Mouse (Mus musculus): ENCODE results near the gene Tbc1d25. TPM values are rescaled to one million over a fixed set of nuclear protein-coding genes. Genes with fewer than 3 reads are reported as not detected.

Gene Tbc1d25
- 4.8 and 5.3 TPM in 2 replicates for polyA plus RNA-seq (2012)

GRCm38 (mm10) chrX:8175504-8176385, at the start of gene Tbc1d25:
TSS of gene Tbc1d25 (minus strand) at chrX:8176181.

GRCm38 (mm10) chrX:8206015-8206693, 30.2 kb upstream of the Tbc1d25 start, which contains the start of gene Porcn:
TSS of gene Porcn (minus strand) at chrX:8206525.

GRCm38 (mm10) chrX:8193419-8193723, 17.4 kb upstream of the Tbc1d25 start, which contains the start of gene Ebp:
TSS of gene Ebp (minus strand) at chrX:8193512.

GRCm38 (mm10) chrX:8145153-8145991, 30.6 kb downstream of the Tbc1d25 start, which contains the start of gene Rbm3:
TSS of gene Rbm3 (minus strand) at chrX:8145880.

GRCm38 (mm10) chrX:8132017-8132976, 43.7 kb downstream of the Tbc1d25 start, which contains the start of gene Wdr13:
TSS of gene Wdr13 (minus strand) at chrX:8132892.

Other genes starting within 250 kb of the Tbc1d25 start
- not detected in 2 replicates for gene Eras, start 247.6 kb downstream of the Tbc1d25 start, polyA plus RNA-seq (2012)
- gene Hdac6, start 228.3 kb downstream of the Tbc1d25 start, polyA plus RNA-seq (2012), result 8.0 and 10.3 TPM in 2 replicates
- 28.0 and 45.7 TPM in 2 replicates for gene Gata1, start 198.1 kb downstream of the Tbc1d25 start, polyA plus RNA-seq (2012)
- gene Glod5, start 157.7 kb downstream of the Tbc1d25 start, polyA plus RNA-seq (2012), result not detected in 2 replicates
- gene Suv39h1, start 101.4 kb downstream of the Tbc1d25 start, polyA plus RNA-seq (2012), result 20.0 and 21.1 TPM in 2 replicates
- 231 and 266 TPM in 2 replicates for gene Was, start 85.7 kb downstream of the Tbc1d25 start, polyA plus RNA-seq (2012)
- 36.2 and 54.9 TPM in 2 replicates for gene Wdr13, start 43.3 kb downstream of the Tbc1d25 start, polyA plus RNA-seq (2012)
- 148 and 243 TPM in 2 replicates for gene Rbm3, start 30.3 kb downstream of the Tbc1d25 start, polyA plus RNA-seq (2012)
- 4.6 and 5.8 TPM in 2 replicates for gene Ebp, start 17.3 kb upstream of the Tbc1d25 start, polyA plus RNA-seq (2012)
- gene Porcn, start 30.3 kb upstream of the Tbc1d25 start, polyA plus RNA-seq (2012), result 0.40 and 1.0 TPM in 2 replicates
- gene Ftsj1, start 76.2 kb upstream of the Tbc1d25 start, polyA plus RNA-seq (2012), result 12.8 and 13.6 TPM in 2 replicates
- 16.2 and 17.0 TPM in 2 replicates for gene Slc38a5, start 95.0 kb upstream of the Tbc1d25 start, polyA plus RNA-seq (2012)
- not detected in 2 replicates for gene Ssxb10, start 151.2 kb upstream of the Tbc1d25 start, polyA plus RNA-seq (2012)
- not detected in 2 replicates for gene Ssxb9, start 190.8 kb upstream of the Tbc1d25 start, polyA plus RNA-seq (2012)
- not detected in 2 replicates for gene Ssxb1, start 237.1 kb upstream of the Tbc1d25 start, polyA plus RNA-seq (2012)

All from megakaryocyte-erythroid progenitor cell, adult 5 weeks (primary cell).